Mouse (Mus musculus) brain, embryonic 14.5 days (tissue): ENCODE measurements around the gene Tuba4a. TPM values are rescaled to one million over a fixed set of nuclear protein-coding genes. Genes with fewer than 3 reads are reported as not detected.
A peak's percentile ranks its signal among the peaks of the same experiment; 100 is the strongest.

Experiments used
- DNase-seq: peaks from one replicate; pipeline ENCODE4 v3.0.0-alpha.2; 2011; ENCODE audit warnings: low read depth
- CTCF ChIP-seq: fragments of 200-500 bp; IDR thresholded peaks from 2 replicates; pipeline ENCODE4 v1.5.1; 2012; ENCODE audit warnings: inconsistent platforms, mild to moderate bottlenecking, moderate library complexity, borderline replicate concordance; ENCODE audit not compliant: insufficient read depth, insufficient read length; ENCODE audit errors: extremely low read depth
- POLR2A ChIP-seq: fragments of 200-500 bp; IDR thresholded peaks from 2 replicates; pipeline ENCODE4 v1.6.1; 2012; ENCODE audit warnings: mild to moderate bottlenecking, inconsistent platforms, borderline replicate concordance; ENCODE audit not compliant: poor library complexity, insufficient read depth, insufficient read length, severe bottlenecking; ENCODE audit errors: extremely low read depth
- polyA plus RNA-seq: library from polyadenylated mRNA; depleted of rRNA; stranded (reverse); fragments of >200 nt; gene quantifications from 2 replicates; pipeline ENCODE4 v1.2.3, GENCODE M21; 2012; rRNA removed

The Tuba4a gene
- polyA plus RNA-seq, 1 experiment = 7.9 TPM

- peak; percentile 97 for DNase-seq
Measured at GRCm38 (mm10) chr1:75168472-75169464, 50.9 kb downstream of the Tuba4a start, which contains the start of gene Zfand2b. TSS of gene Zfand2b (plus strand) at chr1:75168646.

GRCm38 (mm10) chr1:75168093-75168471 lies 51.6 kb downstream of the Tuba4a start:
- TF ChIP-seq POLR2A = no peak
- TF ChIP-seq CTCF = no peak
- no peak for DNase-seq

More at GRCm38 (mm10) chr1:75168472-75169464, 50.9 kb downstream of the Tuba4a start, which contains the start of gene Zfand2b:
- peak; percentile 37; the same call in 1 of the 2 replicates for TF ChIP-seq POLR2A
- TF ChIP-seq CTCF = no peak

Other genes with a start within 250 kb of the Tuba4a start
- 2.4 and 2.6 TPM in 2 replicates for gene Nhej1, start 94.7 kb downstream of the Tuba4a start, polyA plus RNA-seq
- gene Slc23a3, start 86.0 kb downstream of the Tuba4a start, polyA plus RNA-seq = 0.06 TPM in 1 of 2 replicates, not detected in the other
- 59.8 and 64.9 TPM in 2 replicates for gene Cnppd1, start 77.2 kb downstream of the Tuba4a start, polyA plus RNA-seq
- 184 and 196 TPM in 2 replicates for gene Retreg2, start 77.1 kb downstream of the Tuba4a start, polyA plus RNA-seq
- gene Zfand2b, start 51.2 kb downstream of the Tuba4a start, polyA plus RNA-seq = 47.4 and 58.5 TPM in 2 replicates
- gene Abcb6, start 39.5 kb downstream of the Tuba4a start, polyA plus RNA-seq = 32.6 and 40.9 TPM in 2 replicates
- gene Ankzf1, start 27.7 kb downstream of the Tuba4a start, polyA plus RNA-seq = 22.6 and 34.6 TPM in 2 replicates
- gene Atg9a, start 27.7 kb downstream of the Tuba4a start, polyA plus RNA-seq = 63.2 and 68.4 TPM in 2 replicates
- 30.9 and 37.9 TPM in 2 replicates for gene Glb1l, start 9.1 kb downstream of the Tuba4a start, polyA plus RNA-seq
- 214 and 265 TPM in 2 replicates for gene Stk16, start 9.0 kb downstream of the Tuba4a start, polyA plus RNA-seq
- not detected in 2 replicates for gene A630095N17Rik, start 12.2 kb upstream of the Tuba4a start, polyA plus RNA-seq
- gene Dnajb2, start 16.5 kb upstream of the Tuba4a start, polyA plus RNA-seq = 52.4 and 53.3 TPM in 2 replicates
- gene Ptprn, start 44.6 kb upstream of the Tuba4a start, polyA plus RNA-seq = 33.4 and 53.4 TPM in 2 replicates
- gene Resp18, start 58.5 kb upstream of the Tuba4a start, polyA plus RNA-seq = 78.9 and 87.2 TPM in 2 replicates
- 140 and 189 TPM in 2 replicates for gene Dnpep, start 98.1 kb upstream of the Tuba4a start, polyA plus RNA-seq
- 1.0 and 1.4 TPM in 2 replicates for gene Des, start 140.5 kb upstream of the Tuba4a start, polyA plus RNA-seq
- 49.2 and 56.1 TPM in 2 replicates for gene Speg, start 155.4 kb upstream of the Tuba4a start, polyA plus RNA-seq
- 98.7 and 144 TPM in 2 replicates for gene Gmppa, start 216.1 kb upstream of the Tuba4a start, polyA plus RNA-seq
- 23.3 and 41.3 TPM in 2 replicates for gene Asic4, start 230.6 kb upstream of the Tuba4a start, polyA plus RNA-seq